Mouse (Mus musculus) retina, postnatal 1 day (tissue): ENCODE results near the gene Slc7a14.
"Not testable (repeated sequence)": the region's sequence is repeated elsewhere in the genome, so short reads cannot be mapped to it uniquely, and the experiment has no call there.

Experiments
- DNase-seq: peaks from one replicate; pipeline ENCODE4 v3.0.0-alpha.2; 2012

Gene Slc7a14

DNA sequence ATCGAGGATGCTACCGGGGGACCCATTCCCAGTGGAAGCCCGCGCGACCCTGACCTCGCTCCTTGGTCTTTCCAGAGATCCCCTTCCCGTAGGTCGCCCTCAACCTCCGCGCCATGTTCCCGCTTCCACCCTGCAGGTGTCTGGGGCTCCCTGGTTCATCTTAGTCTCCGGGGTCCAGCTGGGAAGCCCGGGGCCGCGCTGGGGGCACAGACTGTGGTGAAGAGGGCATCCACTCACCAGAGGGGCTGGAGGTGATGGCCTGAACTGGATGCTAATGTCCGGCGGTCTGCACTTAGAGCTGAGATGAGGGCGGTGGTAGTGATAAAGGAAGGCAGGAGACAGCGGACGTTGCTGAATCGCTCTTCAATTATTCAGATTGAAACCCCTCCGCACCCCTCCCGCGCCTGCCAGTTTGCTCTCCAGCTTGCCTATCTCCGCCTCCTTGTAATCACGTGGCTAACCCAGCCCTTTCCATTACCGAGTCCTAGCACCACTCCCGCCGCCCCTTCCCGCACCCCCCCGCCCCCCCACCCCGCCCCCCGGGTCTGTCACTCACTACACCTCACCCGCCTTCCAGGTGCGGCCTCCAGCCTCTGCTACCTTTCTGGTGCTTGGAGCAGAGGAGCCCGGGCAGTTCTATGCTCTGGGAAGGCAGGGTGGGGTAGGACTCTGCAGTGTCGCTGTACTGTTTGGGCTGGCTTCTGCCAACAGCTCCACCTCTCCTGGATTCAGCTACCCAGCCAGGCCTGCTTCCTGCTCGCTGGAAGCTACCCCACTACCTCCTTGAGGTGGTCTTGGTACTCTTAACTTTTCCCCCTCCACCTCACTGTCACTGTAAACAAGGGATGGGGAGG lies at the start of gene Slc7a14:
Slc7a14 (minus strand) TSS at position 445 of the 854 bp plus-strand sequence.
- DNase-seq, result peak; percentile 52

DNA sequence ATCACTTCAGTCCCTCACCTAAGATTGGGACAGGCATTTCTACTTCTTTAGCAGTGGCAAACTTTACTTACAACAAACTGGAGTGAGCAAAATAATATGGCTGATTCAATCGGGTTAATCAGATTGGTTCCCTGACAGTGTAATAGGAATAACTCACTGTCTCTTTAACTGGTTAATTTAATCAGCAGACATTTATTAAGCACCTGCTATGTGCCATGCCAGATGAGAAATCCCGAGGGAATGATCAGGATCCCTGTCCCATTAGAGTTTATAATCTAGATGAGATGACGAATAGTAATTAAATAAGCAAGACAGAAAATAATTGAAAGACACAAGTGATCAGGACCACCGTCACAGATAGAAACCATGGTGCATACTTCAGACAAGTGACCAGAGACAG lies 36.4 kb upstream of the Slc7a14 start:
- DNase-seq, result no peak

DNA sequence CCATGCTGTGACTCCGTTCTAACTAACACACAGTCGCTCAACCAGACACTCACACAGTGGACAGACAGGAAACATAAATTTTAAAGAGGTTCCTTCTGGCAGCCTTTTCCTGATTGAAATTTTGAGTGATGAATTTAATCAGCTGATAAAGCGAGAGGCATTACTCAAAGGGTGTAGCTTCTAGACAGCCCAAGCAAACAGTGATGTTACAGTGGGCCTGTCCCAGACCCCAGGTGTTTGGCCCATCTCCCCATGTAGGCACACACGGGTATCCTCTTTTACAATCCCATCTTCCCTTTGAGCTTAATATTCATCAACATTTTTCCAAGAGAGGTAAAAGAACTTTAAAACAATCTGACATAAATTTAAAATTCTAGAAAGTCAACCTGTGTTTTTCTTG lies 35.6 kb upstream of the Slc7a14 start:
- no peak for DNase-seq

DNA sequence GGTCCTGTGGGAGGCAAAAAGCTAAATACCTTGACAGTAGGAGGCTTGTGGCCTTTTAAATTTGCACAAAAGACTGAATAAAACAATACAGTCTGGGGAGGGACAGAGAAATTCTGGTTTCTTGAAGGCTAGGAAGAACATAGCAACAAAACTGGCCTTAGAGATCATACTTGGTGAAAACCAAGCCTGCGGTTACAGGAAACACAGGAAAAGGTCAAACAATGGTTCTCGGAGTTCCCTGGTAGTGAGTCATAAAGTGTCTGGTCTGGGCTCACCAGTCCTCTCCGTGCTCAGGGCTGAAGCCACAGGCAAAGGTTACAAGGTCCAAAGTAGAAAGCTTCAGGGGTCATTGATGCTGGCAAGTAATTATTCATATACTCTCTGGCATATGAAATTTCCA lies 29.1 kb upstream of the Slc7a14 start:
- no peak for DNase-seq

DNA sequence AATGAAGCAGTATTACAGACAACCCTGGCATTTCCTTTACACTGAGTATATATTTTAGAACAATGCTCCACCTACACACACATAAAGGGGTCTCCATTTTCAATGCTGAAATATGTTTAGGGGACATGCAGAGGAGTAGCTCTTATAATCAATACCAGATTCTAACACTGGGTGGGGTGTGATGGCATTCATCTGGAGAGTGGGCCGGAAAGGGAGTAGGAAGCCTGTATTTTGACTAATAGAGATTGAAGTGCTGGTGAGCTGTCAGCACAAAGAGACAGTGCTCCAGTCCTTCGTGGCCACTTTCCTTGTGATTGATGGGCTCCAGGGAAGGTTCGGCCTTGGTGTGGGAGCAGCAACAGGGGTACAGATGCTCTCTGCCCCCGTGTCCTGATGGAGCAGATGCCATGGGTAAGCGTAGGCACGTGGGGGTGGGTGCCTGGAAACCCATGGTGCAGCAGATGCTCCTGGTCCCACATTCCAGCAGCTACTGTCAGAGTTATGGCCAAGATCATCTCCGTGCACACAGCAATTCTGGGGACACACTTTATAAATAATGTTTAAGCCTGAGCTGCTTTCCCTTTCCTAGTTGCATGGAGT lies 18.2 kb upstream of the Slc7a14 start:
- DNase-seq, result no peak

DNA sequence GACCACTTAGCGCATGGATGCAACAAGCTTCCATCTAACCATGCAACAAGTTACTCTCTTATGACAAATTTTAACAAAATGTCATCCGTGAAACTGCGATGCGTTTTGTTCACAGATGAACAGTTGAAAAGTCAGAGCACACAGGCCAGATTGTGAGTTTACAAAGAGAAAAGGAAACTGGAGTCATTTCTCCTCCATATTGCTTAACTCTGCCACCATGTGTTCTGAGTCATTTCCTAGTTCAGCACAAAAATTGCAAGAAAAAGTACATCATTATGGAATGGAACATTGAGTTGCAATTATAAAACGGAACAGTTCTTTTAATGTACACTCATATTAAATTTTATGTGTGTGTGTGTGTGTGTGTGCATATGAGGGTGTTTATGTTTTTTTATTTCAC lies 17.6 kb upstream of the Slc7a14 start:
- DNase-seq, result no peak

DNA sequence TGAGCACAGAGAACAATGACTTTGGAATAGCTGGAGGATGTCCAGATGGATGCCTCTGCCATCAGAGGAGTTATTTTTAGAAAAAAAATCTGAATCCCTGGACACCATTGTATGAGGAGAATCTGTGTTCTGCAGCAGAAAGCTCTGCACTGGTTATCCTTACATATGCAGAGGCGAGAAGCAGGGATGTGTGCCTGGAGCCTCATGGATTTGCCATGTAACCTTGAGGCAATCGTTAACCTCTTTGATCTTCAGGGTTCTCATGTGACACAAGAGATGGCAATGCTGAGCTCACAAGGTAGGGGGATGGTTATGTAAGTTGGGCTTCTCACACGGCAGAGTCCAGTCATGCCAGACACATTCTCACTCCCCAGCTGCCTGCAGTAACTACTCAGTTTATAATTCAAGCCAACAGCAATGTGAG lies 14.1 kb upstream of the Slc7a14 start:
- DNase-seq, result peak; percentile 20

DNA sequence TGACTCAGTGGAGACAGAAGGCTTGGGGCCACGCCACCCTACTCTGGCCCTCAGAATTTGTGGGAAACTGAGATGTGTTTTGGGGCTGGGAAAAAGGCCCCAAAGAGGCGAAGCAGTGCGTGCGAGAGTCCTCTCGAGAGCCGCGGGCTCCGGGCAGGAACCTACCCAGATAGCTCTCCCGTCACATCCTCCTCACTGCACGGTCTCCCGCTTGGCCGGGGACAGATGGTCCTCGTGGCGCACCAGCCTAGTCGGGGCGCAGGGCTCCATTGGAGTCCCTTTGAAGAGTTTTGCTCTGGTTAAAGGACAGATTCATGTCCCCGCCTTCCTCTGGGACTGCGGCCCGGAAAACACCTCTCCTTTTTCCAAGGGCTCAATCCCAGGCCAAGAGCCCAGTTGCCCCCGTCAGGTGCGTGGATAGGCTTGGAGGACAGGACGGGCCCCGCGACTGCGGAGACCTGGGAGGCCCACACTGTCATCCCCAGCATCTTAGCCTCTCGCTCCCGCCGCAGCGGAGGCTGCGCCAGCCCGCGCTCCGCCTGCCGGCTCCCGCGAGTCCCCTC lies 726 bp downstream of the Slc7a14 start:
- DNase-seq, result peak; percentile 31

DNA sequence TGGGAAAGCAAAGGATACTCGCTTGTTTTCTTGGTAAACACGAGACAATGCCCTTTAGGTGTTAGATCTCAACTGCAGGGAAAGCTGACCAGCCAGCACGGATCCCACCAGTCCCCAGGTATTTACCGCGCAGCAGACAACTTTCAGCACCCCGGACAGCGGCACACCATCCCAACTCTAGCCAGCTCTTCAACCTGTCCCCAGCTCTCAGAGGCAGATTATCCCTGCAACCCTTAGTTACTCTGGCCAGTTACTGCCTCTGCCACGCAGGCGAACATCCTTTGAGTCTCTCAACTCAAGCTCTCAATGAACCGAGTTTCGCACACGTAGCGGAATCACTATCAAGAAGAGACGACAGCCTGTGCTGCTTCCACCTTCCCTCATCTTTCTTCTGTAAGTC lies 1.3 kb downstream of the Slc7a14 start:
- DNase-seq, result peak; percentile 64

DNA sequence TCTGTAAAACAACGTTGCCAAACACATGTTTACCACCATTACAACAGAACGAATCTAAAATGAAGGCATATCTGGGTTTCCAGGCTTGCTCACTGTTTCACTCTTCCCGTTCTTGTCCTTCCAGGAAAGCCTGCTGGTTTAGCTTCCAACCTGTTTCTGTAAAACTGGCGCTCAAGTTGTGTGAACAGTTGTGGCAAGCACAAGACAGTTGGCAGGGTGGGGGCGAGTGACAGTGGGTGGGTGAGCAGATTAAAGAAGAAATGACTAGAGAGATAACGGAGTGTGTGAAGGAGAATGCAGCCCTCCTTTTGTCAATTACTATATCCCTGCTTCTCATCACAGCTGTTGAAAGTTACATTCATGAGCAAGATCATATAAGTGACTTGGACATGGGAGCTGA lies 2.2 kb downstream of the Slc7a14 start:
- DNase-seq, result no peak

DNA sequence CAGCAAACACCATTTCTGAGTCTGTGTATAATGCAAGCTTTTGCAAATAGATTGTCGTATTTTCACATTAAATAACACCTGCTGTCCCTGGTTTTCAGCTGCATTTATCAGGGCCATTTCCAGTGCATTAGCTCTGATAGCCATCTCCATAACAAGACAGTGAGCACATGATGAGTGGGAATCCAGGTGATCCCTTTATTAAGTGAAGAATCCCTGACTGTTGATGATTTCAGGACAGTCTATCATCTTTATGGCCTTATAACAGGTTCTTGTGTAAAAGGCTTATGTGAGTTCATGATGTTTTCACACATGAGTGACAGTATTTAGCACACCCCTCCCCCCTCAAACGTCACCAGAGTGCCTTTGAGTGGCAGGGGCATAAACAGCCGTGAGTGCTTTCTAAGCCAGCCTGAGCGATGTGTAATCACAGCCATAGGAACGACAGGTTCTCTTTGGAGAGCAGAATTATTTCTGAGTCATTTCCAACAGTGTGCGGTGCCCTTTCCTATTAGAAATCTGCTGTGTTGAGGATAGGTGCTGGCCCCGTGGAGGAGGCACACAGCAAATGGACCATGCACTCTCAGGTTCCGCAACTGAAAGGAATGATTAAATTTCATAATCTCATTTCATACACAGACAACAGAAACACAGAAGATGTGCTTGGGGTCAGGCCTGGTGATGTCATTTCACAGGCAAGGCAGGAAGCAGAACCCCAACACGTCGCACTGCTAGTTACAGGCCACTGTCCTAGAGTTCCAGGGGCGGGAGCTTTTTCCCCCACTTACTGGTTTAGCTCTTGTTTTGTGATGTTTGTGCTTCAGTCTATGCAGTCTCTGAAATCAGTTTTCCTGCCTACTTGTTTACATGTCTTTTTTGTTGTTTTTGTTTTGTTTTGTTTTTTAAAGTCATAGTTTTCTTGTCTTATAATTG lies 18.2 kb downstream of the Slc7a14 start:
- DNase-seq, result peak; percentile 45

DNA sequence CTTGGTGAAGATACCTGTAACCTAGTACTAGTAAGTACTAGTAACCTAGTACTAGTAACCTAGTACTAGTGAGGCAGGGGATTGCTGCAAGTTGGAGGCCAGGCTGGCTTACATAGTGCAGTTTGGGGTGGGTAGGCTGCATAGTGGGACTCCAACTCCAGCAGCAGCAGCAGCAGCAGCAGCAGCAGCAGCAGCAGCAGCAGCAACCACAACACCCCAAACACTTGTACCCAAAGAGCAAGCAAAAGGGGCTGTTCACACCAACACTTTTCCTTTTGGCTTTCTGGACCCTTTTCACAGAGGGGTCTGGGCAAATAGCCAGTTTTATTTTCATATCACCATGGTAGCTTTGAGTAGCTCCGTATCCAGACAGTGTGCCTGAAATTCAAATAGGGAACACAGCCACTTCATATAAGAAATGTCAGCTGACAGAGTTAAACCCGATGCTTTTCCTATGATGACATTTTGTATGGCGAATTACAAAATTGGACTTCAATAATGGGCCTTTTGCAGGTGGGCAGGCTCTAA lies 22.7 kb downstream of the Slc7a14 start:
- no peak for DNase-seq

DNA sequence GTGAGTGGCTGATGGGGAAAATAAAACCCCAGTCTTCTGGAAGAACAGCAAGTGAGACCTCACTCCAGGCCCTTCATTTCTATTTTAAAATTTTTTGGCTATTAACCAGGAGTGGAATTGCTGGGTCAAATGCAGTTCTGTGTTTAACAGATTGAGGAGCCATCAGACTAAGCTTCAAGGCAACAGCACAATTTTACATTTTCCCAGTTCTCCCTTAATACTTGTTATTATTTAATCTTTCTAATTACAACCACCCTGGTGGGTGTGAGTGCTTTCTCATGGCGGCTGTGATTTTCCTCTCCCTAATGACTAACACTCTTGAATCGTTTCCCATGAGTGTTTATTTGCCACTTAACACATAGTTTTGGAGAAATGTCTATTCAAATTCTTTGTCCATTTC lies 29.1 kb downstream of the Slc7a14 start:
- no peak for DNase-seq

DNA sequence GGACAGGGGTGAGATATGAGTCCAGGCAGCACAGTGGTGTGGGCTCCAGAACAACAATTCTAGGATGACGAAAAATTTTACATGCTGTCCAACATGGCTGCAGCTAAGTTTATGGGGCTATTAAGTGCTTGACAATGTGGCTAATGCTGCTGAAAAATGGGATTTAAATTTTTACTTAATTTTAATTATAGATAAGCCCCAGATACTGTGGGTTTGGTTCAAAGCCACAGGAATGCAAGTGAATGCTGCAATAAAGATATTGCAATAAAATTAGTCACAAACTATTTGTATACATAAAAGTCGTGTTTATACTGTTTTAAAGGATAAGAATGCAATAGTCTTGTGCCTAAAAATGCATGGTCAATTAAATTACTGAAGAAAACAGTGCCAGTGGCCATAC lies 35.3 kb downstream of the Slc7a14 start:
- no peak for DNase-seq

DNA sequence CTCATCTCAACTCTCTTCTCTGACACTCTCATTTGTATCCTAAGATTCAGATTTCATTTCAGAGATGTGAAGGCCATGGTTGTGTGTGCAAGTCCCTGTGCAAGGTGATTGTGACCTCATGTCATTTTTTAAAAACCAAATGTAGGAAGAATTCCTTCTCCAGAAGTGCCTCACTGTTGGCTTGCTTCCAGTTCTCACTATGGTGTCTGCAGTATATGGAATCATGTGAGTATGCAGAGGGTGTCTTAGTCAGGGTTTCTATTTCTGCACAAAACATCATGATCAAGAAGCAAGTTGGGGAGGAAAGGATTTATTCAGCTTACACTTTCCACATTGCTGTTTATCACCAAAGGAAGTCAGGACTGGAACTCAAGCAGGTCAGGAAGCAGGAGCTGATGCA lies 36.9 kb downstream of the Slc7a14 start:
- DNase-seq, result not testable (repeated sequence)

DNA sequence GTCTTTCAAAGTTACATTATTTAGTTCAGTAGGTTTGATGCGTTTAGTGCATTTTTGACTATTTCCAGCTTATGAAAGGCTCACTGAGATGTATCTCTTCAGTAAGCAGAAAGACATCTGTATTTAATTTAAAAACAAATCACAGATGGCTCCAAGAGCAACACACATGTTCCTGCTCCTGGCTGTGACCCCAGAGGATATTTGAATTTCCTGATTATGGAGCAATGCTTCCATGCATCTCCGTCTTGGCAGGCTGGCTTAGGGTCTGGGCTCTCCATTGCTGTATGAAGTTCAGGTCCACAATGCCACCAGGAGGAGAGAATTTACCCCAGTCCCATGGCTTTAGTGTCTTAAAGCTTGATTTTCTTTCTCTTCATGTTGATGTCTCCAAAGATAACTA lies 37.5 kb downstream of the Slc7a14 start:
- DNase-seq, result no peak

DNA sequence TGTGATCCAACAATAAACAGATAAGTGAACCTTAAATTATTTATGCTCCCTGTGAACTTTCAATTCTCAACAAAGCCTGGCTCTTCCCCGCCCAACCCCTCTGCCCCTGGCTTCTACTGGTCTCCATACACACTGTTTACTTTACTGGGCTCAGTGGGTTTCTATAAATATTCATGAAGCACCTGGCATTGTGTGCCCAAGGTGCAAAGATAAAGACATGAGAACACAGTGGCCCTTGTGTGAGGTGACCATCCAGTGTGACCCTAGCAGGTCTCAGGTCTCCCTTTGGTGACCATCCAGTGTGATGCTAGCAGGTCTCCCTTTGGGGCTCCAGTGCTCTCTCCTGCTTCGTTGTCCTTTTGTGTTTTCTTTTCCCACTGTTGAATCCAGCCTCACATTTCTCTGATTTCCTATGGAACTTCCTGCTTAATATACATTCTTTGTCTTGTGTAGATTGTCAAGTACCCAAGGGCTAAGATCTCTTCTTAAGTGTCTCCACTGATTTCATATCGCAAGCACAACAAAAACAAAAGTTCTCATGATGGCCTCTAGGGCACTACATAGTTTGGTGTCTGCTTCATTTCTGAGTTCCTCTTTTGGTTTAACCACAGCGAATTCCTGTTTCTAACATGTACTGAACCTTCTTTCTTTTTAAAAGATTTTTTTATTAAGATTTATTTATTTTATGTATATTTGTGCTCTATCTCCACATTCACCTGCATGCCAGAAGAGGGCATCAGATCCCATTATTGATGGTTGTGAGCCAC lies 40.4 kb downstream of the Slc7a14 start:
- DNase-seq, result no peak

DNA sequence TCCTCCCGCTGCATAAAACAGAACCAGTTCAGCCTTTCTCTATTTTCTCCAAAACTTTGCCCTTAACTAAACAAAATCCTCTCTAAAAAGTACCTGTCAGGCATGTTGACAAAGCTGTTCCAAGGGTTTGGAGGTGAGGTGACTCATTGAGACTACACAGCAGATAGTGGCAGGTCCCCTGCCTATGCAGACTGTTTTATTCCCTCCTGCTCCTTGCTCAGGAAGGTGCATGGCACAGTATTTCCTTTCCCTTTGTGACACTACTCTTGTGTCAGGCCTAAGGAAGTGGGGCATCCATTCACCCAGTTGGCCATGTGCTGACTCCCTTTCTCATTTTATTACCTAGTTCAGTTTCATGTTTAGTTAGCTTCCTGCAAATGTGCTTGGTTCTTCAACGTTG lies 42.3 kb downstream of the Slc7a14 start:
- no peak for DNase-seq

DNA sequence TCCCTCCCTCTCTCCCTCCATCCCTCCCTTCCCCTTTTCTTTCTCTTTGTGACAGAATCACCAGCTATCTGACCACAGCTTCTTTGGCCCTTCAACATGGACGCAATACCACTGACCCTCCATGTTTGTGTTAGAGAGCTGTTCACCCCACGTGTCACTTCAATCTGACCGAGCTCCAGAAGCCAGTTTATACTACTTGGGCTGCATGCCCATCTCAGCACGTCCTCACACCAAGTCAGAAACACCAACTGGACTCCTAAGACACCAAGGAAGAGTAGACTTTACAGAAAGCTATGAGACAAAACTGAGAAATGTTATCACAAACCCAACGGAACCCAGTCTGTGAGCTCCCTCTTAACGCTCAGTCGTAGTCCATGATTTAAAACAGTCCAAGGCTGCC lies 43.2 kb downstream of the Slc7a14 start:
- no peak for DNase-seq

DNA sequence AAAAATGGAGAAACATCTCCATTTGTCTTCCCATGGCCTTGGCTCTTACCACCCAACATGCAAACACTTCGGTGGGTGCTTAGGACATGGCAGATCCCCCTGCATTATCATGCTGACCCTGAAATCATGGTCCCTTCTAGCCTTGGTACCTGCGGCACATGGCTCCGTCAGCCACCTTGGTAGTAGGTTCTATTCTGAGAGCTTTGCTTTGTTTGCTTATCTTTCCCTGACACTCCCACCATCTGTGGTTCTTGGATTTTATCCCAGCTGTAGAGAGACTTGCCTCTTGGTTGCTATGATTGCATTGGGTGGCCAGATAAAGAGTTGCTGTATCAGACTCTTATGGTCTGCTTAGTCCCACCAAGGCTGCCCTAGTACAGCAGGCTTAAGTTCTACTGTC lies 46.6 kb downstream of the Slc7a14 start:
- DNase-seq, result no peak

DNA sequence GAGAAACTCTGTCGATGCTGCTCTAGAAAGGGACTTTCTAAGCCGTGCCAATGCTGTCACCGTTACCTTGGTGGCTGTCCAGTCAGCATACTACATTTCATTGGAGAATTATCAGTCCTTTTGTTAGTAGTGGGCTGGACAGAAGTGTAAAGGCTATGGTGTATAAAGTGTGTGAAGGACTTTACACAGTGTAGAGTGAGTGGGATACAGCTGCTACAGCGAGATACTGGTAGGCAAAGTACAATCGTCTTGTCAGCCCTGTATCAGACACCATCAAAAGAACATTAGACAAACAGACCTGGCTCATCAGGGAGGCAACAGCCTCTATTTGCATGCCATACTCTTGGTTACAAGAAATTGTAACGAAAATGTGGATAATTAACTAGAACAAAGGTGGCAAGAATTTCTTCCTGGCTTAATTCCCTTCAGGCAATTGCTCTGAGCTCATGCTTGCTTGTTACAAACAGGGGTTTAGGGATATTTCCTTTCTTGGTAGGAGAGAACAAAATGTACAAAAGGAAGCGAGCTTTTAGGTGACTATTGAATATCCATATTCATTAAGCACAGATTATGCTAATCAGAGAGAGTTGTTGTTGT lies 48.7 kb downstream of the Slc7a14 start:
- DNase-seq, result no peak

DNA sequence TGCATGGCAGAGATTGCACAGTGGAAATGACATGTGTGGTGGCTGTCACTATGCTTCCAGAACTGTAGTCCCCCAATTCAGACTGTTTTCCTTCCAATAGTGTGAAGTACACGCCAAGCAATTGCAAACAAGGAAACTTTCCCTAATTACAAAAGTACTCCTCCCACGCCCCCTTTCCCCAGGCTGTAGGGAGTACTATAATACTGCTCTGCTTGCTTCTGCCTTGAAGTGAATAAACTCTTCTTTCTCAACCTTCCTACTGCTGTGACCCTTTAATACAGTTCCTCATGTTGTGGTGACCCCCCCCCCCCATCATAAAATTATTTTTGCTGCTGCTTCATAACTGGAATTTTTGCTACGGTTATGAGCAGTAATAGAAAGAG lies 49.2 kb downstream of the Slc7a14 start:
- DNase-seq, result no peak
